Mouse (Mus musculus) C2C12 (cell line): ENCODE data around the gene Fbn1. TPM values are rescaled to one million over a fixed set of nuclear protein-coding genes. Genes with fewer than 3 reads are reported as not detected.

Experiments
- H3K27me3 ChIP-seq: one replicate; pipeline ENCODE4 v1.6.1; 2011; ENCODE audit not compliant: control insufficient read depth, insufficient read depth, insufficient read length
- H3K36me3 ChIP-seq: one replicate; pipeline ENCODE4 v1.6.1; 2011; ENCODE audit not compliant: control insufficient read depth, insufficient read depth
- H3K4me3 ChIP-seq: one replicate; pipeline ENCODE4 v1.5.1; 2011; ENCODE audit warnings: mild to moderate bottlenecking, control low read depth; ENCODE audit not compliant: poor library complexity, insufficient read depth, severe bottlenecking
- H3K79me2 ChIP-seq: one replicate; pipeline ENCODE4 v1.6.1; 2011; ENCODE audit not compliant: control insufficient read depth, insufficient read depth
- H3K79me3 ChIP-seq: one replicate; pipeline ENCODE4 v1.6.1; 2011; ENCODE audit warnings: low read depth, control low read depth
- H3ac ChIP-seq: one replicate; pipeline ENCODE3; 2011; ENCODE audit warnings: low read depth; ENCODE audit not compliant: control insufficient read depth, insufficient read length
- CEBPB ChIP-seq: IDR thresholded peaks from one replicate; pipeline ENCODE4 v1.6.1; 2011; ENCODE audit warnings: low read depth, mild to moderate bottlenecking, control low read depth, moderate library complexity
- CTCF ChIP-seq: IDR thresholded peaks from one replicate; pipeline ENCODE4 v1.5.1; 2011; ENCODE audit not compliant: control insufficient read depth, insufficient read depth, insufficient read length
- FOSL1 ChIP-seq: IDR thresholded peaks from one replicate; pipeline ENCODE4 v1.8.0; 2011; ENCODE audit warnings: mild to moderate bottlenecking, low read length; ENCODE audit not compliant: poor library complexity, insufficient read depth, severe bottlenecking
- MAX ChIP-seq: IDR thresholded peaks from one replicate; pipeline ENCODE4 v1.6.1; 2011; ENCODE audit warnings: mild to moderate bottlenecking, control low read depth
- MYOD1 ChIP-seq: IDR thresholded peaks from one replicate; pipeline ENCODE4 v1.6.1; 2011; ENCODE audit warnings: low read depth; ENCODE audit not compliant: control insufficient read depth, insufficient read length
- MYOG ChIP-seq: IDR thresholded peaks from one replicate; pipeline ENCODE4 v1.6.1; 2011; ENCODE audit not compliant: control insufficient read depth, insufficient read length; ENCODE audit errors: extremely low read depth
- USF1 ChIP-seq: IDR thresholded peaks from one replicate; pipeline ENCODE4 v1.6.1; 2011; ENCODE audit warnings: low read depth, mild to moderate bottlenecking, control low read depth, moderate library complexity
- polyA plus RNA-seq: library from polyadenylated mRNA; unstranded; fragments of >200 nt; fragmentation: generic; extraction: Trizol; gene quantifications from one replicate; pipeline ENCODE4 v1.2.1, GENCODE M21; 2012; ENCODE audit warnings: missing spikeins

Fbn1 gene
- polyA plus RNA-seq, 1 experiment = 14.8 TPM

- no peak overlapping the region for H3K4me3 ChIP-seq
- TF ChIP-seq MYOD1 (no peak), CEBPB (no peak), USF1 (no peak), MAX (no peak), MYOG (no peak), CTCF (no peak), FOSL1 (no peak)
- H3K36me3 ChIP-seq = peaks cover 92% of the 10 kb centered on the region
Measured at GRCm38 (mm10) chr2:125253699-125254098, 254.1 kb downstream of the Fbn1 start.

GRCm38 (mm10) chr2:125252275-125252674 lies 255.5 kb downstream of the Fbn1 start:
- TF ChIP-seq MAX (no peak), CEBPB (no peak), USF1 (no peak), CTCF (no peak)
- peaks cover 80% of the 10 kb centered on the region for H3K36me3 ChIP-seq

More at GRCm38 (mm10) chr2:125253699-125254098, 254.1 kb downstream of the Fbn1 start:
- no peak overlapping the region for H3ac ChIP-seq
- H3K27me3 ChIP-seq = no peaks in the 10 kb centered on the region
- H3K79me2 ChIP-seq = peaks cover 74% of the 10 kb centered on the region
- H3K79me3 ChIP-seq = peaks cover 58% of the 10 kb centered on the region

GRCm38 (mm10) chr2:125251781-125252180 lies 256.0 kb downstream of the Fbn1 start:
- H3K79me2 ChIP-seq = peaks cover 87% of the 10 kb centered on the region
- H3ac ChIP-seq = no peak overlapping the region
- no peak for TF ChIP-seq MYOD1
- TF ChIP-seq CTCF = no peak
- TF ChIP-seq USF1 = no peak
- no peak for TF ChIP-seq MAX
- TF ChIP-seq MYOG = no peak
- no peak for TF ChIP-seq FOSL1
- TF ChIP-seq CEBPB = no peak
- H3K79me3 ChIP-seq = peaks cover 69% of the 10 kb centered on the region
- H3K36me3 ChIP-seq = peaks cover 75% of the 10 kb centered on the region
- no peak overlapping the region for H3K4me3 ChIP-seq
- no peaks in the 10 kb centered on the region for H3K27me3 ChIP-seq

More at GRCm38 (mm10) chr2:125252275-125252674, 255.5 kb downstream of the Fbn1 start:
- H3K79me2 ChIP-seq = peaks cover 87% of the 10 kb centered on the region
- no peak overlapping the region for H3K4me3 ChIP-seq
- H3ac ChIP-seq = no peak overlapping the region
- H3K27me3 ChIP-seq = no peaks in the 10 kb centered on the region
- H3K79me3 ChIP-seq = peaks cover 69% of the 10 kb centered on the region

Other genes with a start within 250 kb of the Fbn1 start
- 0.09 TPM for gene Gm9913, start 2.9 kb downstream of the Fbn1 start, polyA plus RNA-seq
- gene Cep152, start 117.1 kb upstream of the Fbn1 start, polyA plus RNA-seq = 1.8 TPM
- gene Eid1, start 165.1 kb upstream of the Fbn1 start, polyA plus RNA-seq = 16.5 TPM
- gene Shc4, start 216.2 kb upstream of the Fbn1 start, polyA plus RNA-seq = 0.34 TPM